Mouse (Mus musculus) left cerebral cortex, postnatal 10 days (tissue): Measurements from ENCODE around the gene Tmub2. TPM values are rescaled to one million over a fixed set of nuclear protein-coding genes. Genes with fewer than 3 reads are reported as not detected.
A peak's percentile ranks its signal among the peaks of the same experiment; 100 is the strongest.

Experiments
- DNase-seq, 2 experiments: peaks; one replicate each; pipeline ENCODE4 v3.0.0; 2021 to 2022; ENCODE audit warnings: low spot score in 2 of 2, mixed read lengths in 1 of 2; ENCODE audit errors: extremely low spot score in 1 of 2
- intact Hi-C: fragments of 180-260 bp; cut with DNase I; formaldehyde crosslinking; loops from one replicate; pipeline ENCODE4 v1.15.1; 2025
- total RNA-seq, 2 experiments: library from RNA; stranded (reverse); gene quantifications; 2 replicates each; pipeline ENCODE4 v1.2.3; 2021

Tmub2 gene
- total RNA-seq, 2 experiments from 2014 or later, result 61.2 to 64.4 TPM

GRCm38 (mm10) chr11:102317901-102318575, 33.3 kb downstream of the Tmub2 start:
- DNase-seq, result peak in 1 of 2 experiments; percentile 90
- intact Hi-C loops, result loop anchor here (2.0 kb wide), 1 partner anchor 89 kb away; the partner anchor contains the start of gene Slc25a39

- intact Hi-C loops, result loop anchor here (2.0 kb wide), 1 partner anchor 88 kb away; the partner anchor contains the start of gene Slc25a39
- peak in 1 of 2 experiments; percentile 81 for DNase-seq
These were observed 34.1 kb downstream of the Tmub2 start for GRCm38 (mm10) chr11:102318576-102319409.

GRCm38 (mm10) chr11:102319410-102319792, 34.7 kb downstream of the Tmub2 start, which contains the start of gene Ubtf:
TSS of gene Ubtf (minus strand) at chr11:102319742.
- DNase-seq, result peak; percentile 86 to 93
- intact Hi-C loops, result loop anchor here (2.0 kb wide), 1 partner anchor 87 kb away; the partner anchor contains the start of gene Slc25a39

GRCm38 (mm10) chr11:102319941-102320685, 35.4 kb downstream of the Tmub2 start:
- intact Hi-C loops, result loop anchor here (2.0 kb wide), 1 partner anchor 87 kb away; the partner anchor contains the start of gene Slc25a39
- DNase-seq, result peak; percentile 92

- intact Hi-C loops, result no loop called here
- DNase-seq, result peak; percentile 89 to 90
These were observed 35.9 kb downstream of the Tmub2 start for GRCm38 (mm10) chr11:102320686-102321005.

GRCm38 (mm10) chr11:102321931-102322330, 37.2 kb downstream of the Tmub2 start:
- intact Hi-C loops, result no loop called here
- no peak for DNase-seq

GRCm38 (mm10) chr11:102323516-102323915, 38.8 kb downstream of the Tmub2 start:
- intact Hi-C loops, result no loop called here
- no peak for DNase-seq

GRCm38 (mm10) chr11:102327250-102327649, 42.5 kb downstream of the Tmub2 start:
- DNase-seq, result no peak
- intact Hi-C loops, result no loop called here

- intact Hi-C loops, result no loop called here
- no peak for DNase-seq
These were observed 43.1 kb downstream of the Tmub2 start for GRCm38 (mm10) chr11:102327839-102328238.

GRCm38 (mm10) chr11:102329518-102329917, 44.8 kb downstream of the Tmub2 start:
- no peak for DNase-seq
- intact Hi-C loops, result no loop called here

GRCm38 (mm10) chr11:102330039-102330438, 45.3 kb downstream of the Tmub2 start:
- intact Hi-C loops, result no loop called here
- DNase-seq, result no peak

- intact Hi-C loops, result no loop called here
- DNase-seq, result no peak
These were observed 47.1 kb downstream of the Tmub2 start for GRCm38 (mm10) chr11:102331806-102332205.

- DNase-seq, result no peak
- intact Hi-C loops, result no loop called here
These were observed 48.3 kb downstream of the Tmub2 start for GRCm38 (mm10) chr11:102333061-102333460.

GRCm38 (mm10) chr11:102334010-102334409, 49.3 kb downstream of the Tmub2 start:
- intact Hi-C loops, result no loop called here
- no peak for DNase-seq

- intact Hi-C loops, result no loop called here
- peak in 1 of 2 experiments; percentile 58 for DNase-seq
These were observed 50.4 kb downstream of the Tmub2 start for GRCm38 (mm10) chr11:102334973-102335700.

GRCm38 (mm10) chr11:102336191-102336590, 51.5 kb downstream of the Tmub2 start:
- no peak for DNase-seq
- intact Hi-C loops, result no loop called here

GRCm38 (mm10) chr11:102337921-102338320, 53.2 kb downstream of the Tmub2 start:
- DNase-seq, result no peak

GRCm38 (mm10) chr11:102338561-102338960, 53.8 kb downstream of the Tmub2 start:
- intact Hi-C loops, result no loop called here
- DNase-seq, result peak; percentile 27 to 85

More at GRCm38 (mm10) chr11:102337921-102338320, 53.2 kb downstream of the Tmub2 start:
- intact Hi-C loops, result no loop called here
